Mouse (Mus musculus): ENCODE results near the gene Bri3. TPM values are rescaled to one million over a fixed set of nuclear protein-coding genes. Genes with fewer than 3 reads are reported as not detected.

Bri3 gene
- polyA plus RNA-seq, 1 experiment from 2014 or later, result 123 TPM

GRCm38 (mm10) chr5:144406256-144406655 lies 162.0 kb downstream of the Bri3 start:
- Histone ChIP-seq H3K4me2 (no peak overlapping the region), H3K4me1 (no peaks in the 10 kb centered on the region), H3K9ac (no peak overlapping the region), H3K27ac (no peak overlapping the region), H3K27me3 (no peaks in the 10 kb centered on the region), H3K9me3 (no peaks in the 10 kb centered on the region), H3K36me3 (no peaks in the 10 kb centered on the region), H3K4me3 (no peak overlapping the region)
- WGBS, result 79% methylated on average over 11 of the region's 11 CpGs
- no peak for ATAC-seq (ENCODE audit: borderline replicate concordance, extremely low read depth, low FRiP score, low TSS enrichment)

GRCm38 (mm10) chr5:144410666-144411065 lies 166.4 kb downstream of the Bri3 start:
- no peak overlapping the region for H3K9ac ChIP-seq
- H3K4me2 ChIP-seq, result no peak overlapping the region
- 92% methylated on average over 10 of the region's 10 CpGs for WGBS
- H3K4me3 ChIP-seq, result no peak overlapping the region
- ATAC-seq (ENCODE audit: borderline replicate concordance, extremely low read depth, low FRiP score, low TSS enrichment), result no peak
- H3K9me3 ChIP-seq, result no peaks in the 10 kb centered on the region
- H3K27me3 ChIP-seq, result no peaks in the 10 kb centered on the region
- H3K4me1 ChIP-seq, result no peaks in the 10 kb centered on the region
- H3K36me3 ChIP-seq, result no peaks in the 10 kb centered on the region
- H3K27ac ChIP-seq, result no peak overlapping the region

DNA sequence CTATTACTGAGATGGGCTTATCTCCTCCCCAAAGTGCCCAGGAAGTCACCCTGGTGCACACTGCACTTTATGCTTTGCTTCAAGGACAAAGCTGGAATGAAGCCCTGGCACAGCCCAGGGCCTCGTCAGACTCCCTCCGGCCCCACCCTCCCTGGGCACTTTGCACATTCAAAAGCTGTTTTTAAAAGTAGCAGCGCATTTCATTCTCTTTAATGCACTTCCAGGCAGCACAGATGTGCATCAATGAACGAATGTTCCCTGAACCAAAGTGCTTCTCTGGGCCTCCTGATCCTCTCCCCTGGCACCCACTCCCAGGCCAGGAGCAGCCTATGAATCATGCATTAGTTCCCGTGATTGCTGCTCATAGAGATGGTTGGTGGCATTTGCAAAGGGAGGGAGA lies 167.5 kb downstream of the Bri3 start:
- no peak for ATAC-seq (ENCODE audit: borderline replicate concordance, extremely low read depth, low FRiP score, low TSS enrichment)
- Histone ChIP-seq H3K4me3 (no peak overlapping the region), H3K4me1 (no peaks in the 10 kb centered on the region), H3K27ac (no peak overlapping the region), H3K9ac (no peak overlapping the region), H3K36me3 (no peaks in the 10 kb centered on the region), H3K9me3 (no peaks in the 10 kb centered on the region), H3K4me2 (no peak overlapping the region), H3K27me3 (no peaks in the 10 kb centered on the region)
- 61% methylated on average over 5 of the region's 5 CpGs for WGBS

- no peak overlapping the region for H3K4me2 ChIP-seq
- no peaks in the 10 kb centered on the region for H3K36me3 ChIP-seq
- H3K4me1 ChIP-seq, result no peaks in the 10 kb centered on the region
- H3K4me3 ChIP-seq, result no peak overlapping the region
- no peaks in the 10 kb centered on the region for H3K27me3 ChIP-seq
- ATAC-seq (ENCODE audit: borderline replicate concordance, extremely low read depth, low FRiP score, low TSS enrichment), result no peak
- no peak overlapping the region for H3K9ac ChIP-seq
- 66% methylated on average over 4 of the region's 4 CpGs for WGBS
- no peaks in the 10 kb centered on the region for H3K9me3 ChIP-seq
- no peak overlapping the region for H3K27ac ChIP-seq
Observed at GRCm38 (mm10) chr5:144412781-144413180, 168.5 kb downstream of the Bri3 start.

DNA sequence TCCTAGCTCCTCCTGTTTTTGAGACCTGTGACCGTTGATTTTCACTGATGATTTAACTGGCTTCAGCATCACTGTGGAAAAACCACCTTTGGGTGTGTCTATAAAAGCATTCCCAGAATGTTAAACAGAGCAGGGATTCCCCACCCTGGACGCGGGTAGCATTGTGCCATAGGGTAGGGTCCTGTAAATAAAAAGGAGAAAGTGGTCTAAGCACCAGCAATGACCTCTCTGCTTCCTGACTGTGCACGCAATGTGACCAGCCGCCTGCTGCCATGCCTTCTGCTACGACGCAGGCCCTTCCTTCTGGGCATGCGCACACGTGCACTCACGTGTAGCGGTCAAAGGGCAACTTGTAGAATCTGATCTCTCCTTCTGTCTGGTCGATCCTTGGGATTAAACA lies 174.2 kb downstream of the Bri3 start:
- Histone ChIP-seq H3K4me1 (no peaks in the 10 kb centered on the region), H3K4me3 (no peak overlapping the region), H3K4me2 (no peak overlapping the region), H3K9me3 (no peaks in the 10 kb centered on the region), H3K27ac (no peak overlapping the region), H3K27me3 (no peaks in the 10 kb centered on the region), H3K36me3 (no peaks in the 10 kb centered on the region), H3K9ac (no peak overlapping the region)
- whole genome bisulfite sequencing, result 88% methylated on average over 12 of the region's 12 CpGs
- ATAC-seq (ENCODE audit: borderline replicate concordance, extremely low read depth, low FRiP score, low TSS enrichment), result no peak

DNA sequence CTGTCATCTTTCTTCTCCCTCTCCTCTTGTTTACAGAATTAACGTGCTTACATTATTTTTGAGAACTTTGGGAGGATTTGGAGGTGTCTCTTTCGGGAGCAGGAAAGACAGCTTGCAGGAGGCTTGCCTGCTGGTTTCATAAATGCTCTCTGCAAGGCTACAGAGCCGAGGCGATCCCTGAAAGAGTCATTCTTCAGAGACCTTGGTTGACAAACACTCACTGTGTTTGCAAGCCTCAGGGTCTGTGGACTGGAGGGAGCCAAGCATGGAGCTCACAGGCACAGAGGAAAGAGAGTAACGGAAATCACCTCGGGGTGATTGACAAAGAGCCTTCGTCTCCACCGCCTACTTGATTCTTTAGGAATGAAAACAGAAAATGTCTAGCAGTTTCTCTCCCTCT lies 175.8 kb downstream of the Bri3 start:
- Histone ChIP-seq H3K27me3 (no peaks in the 10 kb centered on the region), H3K27ac (no peak overlapping the region), H3K4me2 (no peak overlapping the region), H3K36me3 (no peaks in the 10 kb centered on the region), H3K4me3 (no peak overlapping the region), H3K9ac (no peak overlapping the region), H3K4me1 (no peaks in the 10 kb centered on the region), H3K9me3 (no peaks in the 10 kb centered on the region)
- WGBS, result 53% methylated on average over 8 of the region's 8 CpGs
- ATAC-seq (ENCODE audit: borderline replicate concordance, extremely low read depth, low FRiP score, low TSS enrichment), result no peak

- Histone ChIP-seq H3K27ac (no peak overlapping the region), H3K4me2 (no peak overlapping the region), H3K4me1 (no peaks in the 10 kb centered on the region), H3K27me3 (no peaks in the 10 kb centered on the region), H3K9me3 (no peaks in the 10 kb centered on the region), H3K4me3 (no peak overlapping the region), H3K9ac (no peak overlapping the region), H3K36me3 (no peaks in the 10 kb centered on the region)
- WGBS, result 31% methylated on average over 3 of the region's 3 CpGs
- ATAC-seq (ENCODE audit: borderline replicate concordance, extremely low read depth, low FRiP score, low TSS enrichment), result no peak
Observed at GRCm38 (mm10) chr5:144426697-144427096, 182.5 kb downstream of the Bri3 start.

DNA sequence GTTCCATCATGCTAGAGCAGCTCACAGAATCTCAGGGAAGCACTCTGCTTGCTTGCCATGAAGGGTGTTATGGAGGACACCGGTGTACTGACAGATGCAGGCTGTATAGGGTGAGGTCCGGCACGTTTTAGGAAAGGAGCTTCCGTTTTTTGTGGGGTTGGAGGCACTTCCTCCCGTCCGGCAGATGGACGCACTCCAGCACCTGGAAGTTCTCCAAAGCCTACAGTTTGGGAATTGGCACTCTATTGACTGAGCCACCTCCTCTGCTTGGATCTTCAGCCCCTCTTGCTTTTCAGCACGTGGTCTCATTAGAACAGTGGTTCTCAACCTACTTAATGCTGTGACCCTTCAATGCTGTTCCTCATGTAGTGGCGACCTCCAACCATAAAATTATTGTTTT lies 183.6 kb downstream of the Bri3 start:
- Histone ChIP-seq H3K4me1 (no peaks in the 10 kb centered on the region), H3K4me3 (no peak overlapping the region), H3K27me3 (no peaks in the 10 kb centered on the region), H3K9ac (no peak overlapping the region), H3K9me3 (no peaks in the 10 kb centered on the region), H3K27ac (no peak overlapping the region), H3K36me3 (no peaks in the 10 kb centered on the region), H3K4me2 (no peak overlapping the region)
- WGBS, result 63% methylated on average over 9 of the region's 9 CpGs
- no peak for ATAC-seq (ENCODE audit: borderline replicate concordance, extremely low read depth, low FRiP score, low TSS enrichment)

- Histone ChIP-seq H3K4me2 (no peak overlapping the region), H3K9me3 (no peaks in the 10 kb centered on the region), H3K36me3 (no peaks in the 10 kb centered on the region), H3K4me3 (no peak overlapping the region), H3K4me1 (no peaks in the 10 kb centered on the region), H3K27me3 (no peaks in the 10 kb centered on the region), H3K9ac (no peak overlapping the region), H3K27ac (no peak overlapping the region)
- ATAC-seq (ENCODE audit: borderline replicate concordance, extremely low read depth, low FRiP score, low TSS enrichment), result no peak
- 67% methylated on average over 6 of the region's 6 CpGs for WGBS
Observed at GRCm38 (mm10) chr5:144431481-144431880, 187.2 kb downstream of the Bri3 start.

- ATAC-seq (ENCODE audit: borderline replicate concordance, extremely low read depth, low FRiP score, low TSS enrichment), result no peak
- H3K27me3 ChIP-seq, result no peaks in the 10 kb centered on the region
- no peak overlapping the region for H3K4me3 ChIP-seq
- no peak overlapping the region for H3K4me2 ChIP-seq
- WGBS, result 77% methylated on average over 10 of the region's 10 CpGs
- no peak overlapping the region for H3K27ac ChIP-seq
- no peak overlapping the region for H3K9ac ChIP-seq
- no peaks in the 10 kb centered on the region for H3K9me3 ChIP-seq
- no peaks in the 10 kb centered on the region for H3K4me1 ChIP-seq
- H3K36me3 ChIP-seq, result no peaks in the 10 kb centered on the region
Observed at GRCm38 (mm10) chr5:144439286-144440040, 195.2 kb downstream of the Bri3 start.

GRCm38 (mm10) chr5:144441831-144442271 lies 197.6 kb downstream of the Bri3 start:
- no peaks in the 10 kb centered on the region for H3K27me3 ChIP-seq
- no peak overlapping the region for H3K4me3 ChIP-seq
- no peaks in the 10 kb centered on the region for H3K36me3 ChIP-seq
- no peak overlapping the region for H3K4me2 ChIP-seq
- H3K27ac ChIP-seq, result no peak overlapping the region
- no peak for ATAC-seq (ENCODE audit: borderline replicate concordance, extremely low read depth, low FRiP score, low TSS enrichment)
- H3K9me3 ChIP-seq, result no peaks in the 10 kb centered on the region
- 42% methylated on average over 12 of the region's 12 CpGs for WGBS
- H3K9ac ChIP-seq, result no peak overlapping the region
- H3K4me1 ChIP-seq, result no peaks in the 10 kb centered on the region

DNA sequence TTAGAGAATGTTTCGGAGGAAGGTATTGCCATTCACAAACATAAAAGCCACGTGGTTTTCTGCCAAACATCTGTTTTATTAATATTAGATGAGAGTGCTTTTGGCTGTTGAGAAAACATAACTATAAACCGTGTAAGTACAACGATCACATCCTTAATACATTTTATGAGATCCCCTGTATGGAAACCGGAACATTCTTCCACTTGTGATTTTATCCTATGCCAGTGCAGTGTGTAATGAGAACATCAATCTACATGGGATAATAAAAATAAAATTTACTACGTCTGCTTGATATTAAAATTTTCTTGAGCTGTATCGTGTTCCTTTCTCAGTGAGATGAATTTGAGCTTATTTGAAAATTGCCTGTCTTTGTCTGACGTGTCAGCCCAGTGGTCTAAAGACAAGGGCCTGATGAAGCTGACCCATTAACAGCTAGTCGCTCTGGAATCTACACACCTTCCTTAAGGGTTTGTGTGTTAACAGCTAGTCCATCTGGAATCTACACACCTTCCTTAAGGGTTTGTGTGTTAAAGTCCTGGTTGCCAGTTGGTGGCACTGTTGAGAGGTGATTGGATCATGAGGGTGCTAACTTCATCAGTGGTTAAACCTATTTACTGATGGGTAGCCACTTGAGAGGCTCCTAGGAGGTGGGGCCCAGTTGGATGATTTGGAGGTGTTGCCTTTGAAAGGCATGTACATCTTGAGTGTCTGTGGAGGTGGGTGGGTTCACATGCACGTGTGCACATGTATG lies 202.4 kb downstream of the Bri3 start:
- H3K27me3 ChIP-seq, result no peaks in the 10 kb centered on the region
- no peaks in the 10 kb centered on the region for H3K9me3 ChIP-seq
- no peak for ATAC-seq (ENCODE audit: borderline replicate concordance, extremely low read depth, low FRiP score, low TSS enrichment)
- H3K4me2 ChIP-seq, result no peak overlapping the region
- no peaks in the 10 kb centered on the region; the same call in 1 of the 2 replicates for H3K4me1 ChIP-seq
- H3K9ac ChIP-seq, result no peak overlapping the region
- no peak overlapping the region for H3K4me3 ChIP-seq
- WGBS, result 76% methylated on average over 10 of the region's 10 CpGs
- no peaks in the 10 kb centered on the region for H3K36me3 ChIP-seq
- no peak overlapping the region for H3K27ac ChIP-seq

All from lung, embryonic 15.5 days (tissue).